Mouse (Mus musculus) intestine, postnatal 0 days (tissue): ENCODE measurements around the gene Ccdc8. TPM values are rescaled to one million over a fixed set of nuclear protein-coding genes. Genes with fewer than 3 reads are reported as not detected.

ENCODE experiments used
- ATAC-seq: fragments of 200-750 bp; cut with Nextera tagmentation; 2 replicates; pipeline ENCODE4 v1.8.0; 2017; ENCODE audit warnings: mild to moderate bottlenecking, moderate TSS enrichment, moderate library complexity
- H3K27ac ChIP-seq: fragments of 300-500 bp; sonication (generic); 2 replicates; pipeline ENCODE4 v1.5.1; 2014; ENCODE audit warnings: mild to moderate bottlenecking, low read depth, low read length, moderate library complexity
- H3K27me3 ChIP-seq: fragments of 300-500 bp; sonication (generic); replicated peaks from 2 replicates; pipeline ENCODE4 v1.6.1; 2014; ENCODE audit warnings: low read length, mixed read lengths; ENCODE audit not compliant: control insufficient read depth, insufficient read depth
- H3K36me3 ChIP-seq: fragments of 300-500 bp; sonication (generic); 2 replicates; pipeline ENCODE4 v1.6.1; 2014; ENCODE audit warnings: mild to moderate bottlenecking, moderate library complexity; ENCODE audit not compliant: control insufficient read depth, insufficient read depth
- H3K4me1 ChIP-seq: fragments of 300-500 bp; sonication (generic); replicated peaks from 2 replicates; pipeline ENCODE4 v1.6.1; 2014; ENCODE audit warnings: antibody characterized with exemption, low read length, mixed read lengths; ENCODE audit not compliant: control insufficient read depth, insufficient read depth
- H3K4me2 ChIP-seq: fragments of 300-500 bp; sonication (generic); replicated peaks from 2 replicates; pipeline ENCODE4 v1.6.1; 2014; ENCODE audit warnings: low read depth, mild to moderate bottlenecking, moderate library complexity
- H3K4me3 ChIP-seq: fragments of 300-500 bp; sonication (generic); 2 replicates; pipeline ENCODE4 v1.5.1; 2014; ENCODE audit warnings: low read depth, low read length
- H3K9ac ChIP-seq: fragments of 300-500 bp; sonication (generic); 2 replicates; pipeline ENCODE4 v1.6.1; 2014; ENCODE audit warnings: mild to moderate bottlenecking, low read depth, low read length
- H3K9me3 ChIP-seq: fragments of 300-500 bp; sonication (generic); 2 replicates; pipeline ENCODE4 v1.6.1; 2016; ENCODE audit warnings: mixed run types; ENCODE audit not compliant: control insufficient read depth
- CTCF ChIP-seq: sonication (generic); IDR thresholded peaks from 2 replicates; pipeline ENCODE4 v1.5.1; 2016; ENCODE audit warnings: low read depth, mild to moderate bottlenecking, control low read depth, antibody characterized with exemption, moderate library complexity
- WGBS: fragments of 180-500 bp; shearing (Covaris S2); extraction: QIAGEN DNeasy Blood & Tissue Kit; methylation state at CpG from one replicate; pipeline ENCODE4 v1.1.7; 2014; 5-methylcytosine and 5-hydroxymethylcytosine counted together
- polyA plus RNA-seq: library from polyadenylated mRNA; unstranded; fragments of >200 nt; fragmentation: Nextera tagmentation; extraction: Ambion mirVana; gene quantifications from 2 replicates; pipeline ENCODE4 v1.2.1, GENCODE M21; 2015

Gene Ccdc8
- polyA plus RNA-seq, 1 experiment from 2014 or later, result 3.6 TPM

DNA sequence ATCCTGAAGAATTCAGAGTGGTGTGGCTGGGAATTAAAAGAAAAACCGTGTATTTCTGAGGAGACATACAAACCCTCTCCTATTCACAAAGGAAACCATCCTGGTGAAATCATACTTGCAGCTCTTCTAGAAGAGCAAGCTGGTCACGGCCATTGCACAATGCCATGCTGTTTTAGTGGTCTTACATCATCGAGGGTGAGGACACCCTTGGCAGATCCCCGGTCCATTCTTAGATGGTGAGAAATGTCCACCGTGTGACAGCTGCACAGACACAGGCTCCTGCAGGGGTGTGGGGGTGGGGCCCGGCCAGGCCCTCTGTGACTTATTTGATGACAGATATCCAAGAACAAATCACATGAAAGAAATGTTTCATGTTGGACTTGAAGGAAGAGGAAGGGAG is 18.5 kb upstream of the Ccdc8 start:
- Histone ChIP-seq H3K9ac (no peak overlapping the region), H3K4me2 (no peak overlapping the region), H3K4me3 (no peak overlapping the region), H3K4me1 (no peaks in the 10 kb centered on the region), H3K27ac (no peak overlapping the region), H3K9me3 (no peaks in the 10 kb centered on the region), H3K36me3 (no peaks in the 10 kb centered on the region), H3K27me3 (no peaks in the 10 kb centered on the region)
- no peak for ATAC-seq
- no peak for TF ChIP-seq CTCF
- 56% methylated on average over 6 of the region's 6 CpGs for WGBS

DNA sequence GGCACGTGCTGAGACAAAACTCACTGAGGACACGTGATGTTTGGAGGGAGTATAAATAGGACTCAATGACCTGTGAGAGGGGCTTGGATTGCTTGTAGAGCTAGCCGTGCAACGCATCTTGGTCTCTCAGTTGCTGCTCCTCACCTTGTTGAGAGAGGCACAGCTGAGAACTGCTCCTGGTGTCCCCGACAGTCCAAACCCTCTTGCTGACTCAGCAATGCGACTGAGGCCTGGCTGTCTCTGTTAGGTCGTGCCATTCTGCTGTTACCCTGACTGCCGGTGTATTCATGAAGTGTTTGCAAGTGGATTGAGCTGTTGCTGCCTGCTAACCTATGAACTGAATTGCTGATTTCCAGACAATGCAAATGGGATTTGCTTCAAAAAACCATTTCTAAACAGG is 16.2 kb upstream of the Ccdc8 start:
- no peaks in the 10 kb centered on the region for H3K9me3 ChIP-seq
- no peaks in the 10 kb centered on the region for H3K4me1 ChIP-seq
- no peak overlapping the region for H3K27ac ChIP-seq
- TF ChIP-seq CTCF, result no peak
- no peaks in the 10 kb centered on the region for H3K36me3 ChIP-seq
- H3K9ac ChIP-seq, result no peak overlapping the region
- no peak overlapping the region for H3K4me2 ChIP-seq
- WGBS, result 61% methylated on average over 8 of the region's 8 CpGs
- ATAC-seq, result no peak
- no peak overlapping the region for H3K4me3 ChIP-seq
- no peaks in the 10 kb centered on the region for H3K27me3 ChIP-seq

DNA sequence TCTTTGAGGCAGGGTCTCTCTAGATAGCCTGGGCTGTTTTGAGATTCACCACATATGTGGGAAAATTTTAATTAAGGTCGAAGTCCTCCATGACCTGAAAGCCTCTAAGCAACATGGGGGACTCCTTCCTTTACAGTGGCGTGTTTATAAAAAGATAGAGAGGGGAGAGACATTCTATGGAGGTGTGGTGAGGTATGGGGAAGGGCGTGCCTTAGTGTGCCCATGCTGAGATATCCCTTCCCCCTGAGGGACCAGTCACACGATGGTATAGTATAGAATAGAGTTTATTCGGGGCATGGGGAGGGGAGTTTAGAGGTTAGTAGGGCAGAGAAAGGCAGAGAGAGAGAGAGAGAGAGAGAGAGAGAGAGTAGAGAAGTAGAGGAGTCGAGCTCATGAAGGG is 14.3 kb upstream of the Ccdc8 start:
- H3K4me3 ChIP-seq, result no peak overlapping the region
- no peak for ATAC-seq
- H3K27ac ChIP-seq, result no peak overlapping the region
- H3K27me3 ChIP-seq, result no peaks in the 10 kb centered on the region
- no peak overlapping the region for H3K9ac ChIP-seq
- no peaks in the 10 kb centered on the region for H3K4me1 ChIP-seq
- WGBS, result 67% methylated on average over 6 of the region's 6 CpGs
- H3K36me3 ChIP-seq, result no peaks in the 10 kb centered on the region
- H3K4me2 ChIP-seq, result no peak overlapping the region
- TF ChIP-seq CTCF, result no peak
- no peaks in the 10 kb centered on the region for H3K9me3 ChIP-seq

DNA sequence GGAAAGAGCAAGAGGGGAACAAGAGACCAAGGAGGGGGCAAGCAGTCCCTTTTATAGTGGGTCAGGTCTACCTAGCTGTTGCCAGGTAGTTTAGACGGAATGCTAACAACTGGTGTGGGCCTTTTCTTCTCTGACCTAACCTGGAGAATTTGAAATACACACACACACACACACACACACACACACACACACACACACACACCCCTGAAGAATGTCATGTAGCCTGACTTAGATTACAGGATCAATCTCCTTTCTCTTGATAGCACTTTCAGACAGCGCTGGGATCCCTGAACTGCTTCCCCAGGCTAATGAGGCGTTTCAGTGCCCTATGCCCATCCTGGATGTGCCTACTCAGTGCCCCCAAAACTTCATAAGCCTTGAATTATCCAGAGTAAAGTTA is 13.9 kb upstream of the Ccdc8 start:
- H3K36me3 ChIP-seq, result no peaks in the 10 kb centered on the region
- TF ChIP-seq CTCF, result no peak
- 89% methylated on average over 3 of the region's 3 CpGs for WGBS
- no peak overlapping the region for H3K9ac ChIP-seq
- ATAC-seq, result no peak
- H3K27me3 ChIP-seq, result no peaks in the 10 kb centered on the region
- no peaks in the 10 kb centered on the region for H3K4me1 ChIP-seq
- H3K4me2 ChIP-seq, result no peak overlapping the region
- H3K27ac ChIP-seq, result no peak overlapping the region
- no peak overlapping the region for H3K4me3 ChIP-seq
- H3K9me3 ChIP-seq, result no peaks in the 10 kb centered on the region

DNA sequence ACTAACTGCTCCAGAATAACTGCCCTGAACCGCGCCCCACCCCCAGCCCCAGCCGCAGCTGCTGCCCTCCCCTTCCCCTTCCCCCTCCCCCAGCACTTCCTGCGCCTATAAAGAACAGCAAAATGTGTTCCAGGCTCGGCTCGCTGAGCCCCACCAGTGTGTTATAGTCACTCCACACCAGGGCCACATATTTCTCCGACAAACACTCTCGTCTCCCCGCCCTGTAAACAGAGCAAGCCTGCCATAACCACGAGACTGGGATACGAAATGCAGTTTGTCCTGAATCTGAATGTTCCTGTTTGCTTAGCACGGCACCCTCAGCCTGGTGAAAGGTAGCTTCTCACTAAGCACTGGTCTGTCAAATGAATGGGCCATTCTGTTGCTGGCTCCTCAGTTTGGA is 12.2 kb upstream of the Ccdc8 start:
- H3K27me3 ChIP-seq, result no peaks in the 10 kb centered on the region
- WGBS, result 4% methylated on average over 12 of the region's 12 CpGs
- H3K4me3 ChIP-seq, result peak overlapping the region; percentile 18; the same call in 1 of the 2 replicates
- TF ChIP-seq CTCF, result no peak
- no peaks in the 10 kb centered on the region for H3K4me1 ChIP-seq
- no peak overlapping the region for H3K9ac ChIP-seq
- H3K4me2 ChIP-seq, result peak overlapping the region; percentile 59
- ATAC-seq, result no peak
- no peaks in the 10 kb centered on the region for H3K9me3 ChIP-seq
- H3K27ac ChIP-seq, result peak overlapping the region; percentile 21; the same call in 1 of the 2 replicates
- no peaks in the 10 kb centered on the region; the same call in 1 of the 2 replicates for H3K36me3 ChIP-seq

DNA sequence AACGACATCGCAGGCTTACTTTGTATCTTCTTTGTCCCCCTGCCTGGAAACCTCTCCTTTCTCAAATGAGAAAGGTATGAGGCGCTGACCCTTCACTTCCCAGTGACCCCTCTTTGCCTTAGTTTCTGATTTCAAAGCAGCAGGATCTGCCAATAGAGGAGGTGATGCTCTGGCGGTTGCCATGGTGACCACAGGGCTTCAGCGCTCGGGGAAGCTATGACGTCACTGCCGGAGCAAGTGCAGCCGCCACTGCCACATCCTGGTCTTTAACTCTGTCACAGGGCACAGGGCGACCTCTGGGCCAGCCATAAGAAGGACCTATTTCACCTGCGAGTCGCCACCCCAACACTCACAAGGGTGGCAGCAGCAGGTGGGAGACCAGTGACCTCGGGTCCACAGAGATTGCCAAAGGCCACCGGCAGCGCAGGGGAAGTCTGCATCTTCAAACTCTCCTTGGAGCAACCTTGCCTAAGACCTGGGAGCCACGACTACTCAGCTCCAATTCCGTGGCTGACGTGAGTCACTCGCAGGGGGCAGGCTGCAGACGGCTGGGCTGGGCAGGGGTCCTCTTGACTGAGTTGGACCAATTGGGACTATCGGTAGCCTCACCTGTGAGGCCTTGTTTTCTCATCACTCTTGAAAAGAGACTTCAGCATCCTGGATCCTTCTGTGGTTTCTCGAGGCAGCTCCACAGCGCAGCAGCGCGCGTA is 9.5 kb upstream of the Ccdc8 start, which contains the start of gene Gm42372:
TSS of gene Gm42372 (plus strand) at position 228 of the 710 bp plus-strand sequence.
- 36% methylated on average over 26 of the region's 26 CpGs for WGBS

More for the DNA sequence above, 9.5 kb upstream of the Ccdc8 start, which contains the start of gene Gm42372:
- Histone ChIP-seq H3K9me3 (no peaks in the 10 kb centered on the region), H3K36me3 (no peaks in the 10 kb centered on the region; the same call in 1 of the 2 replicates), H3K27me3 (no peaks in the 10 kb centered on the region), H3K4me3 (no peak within 1 kb of the TSS), H3K27ac (no peak within 1 kb of the TSS), H3K4me2 (no peak within 1 kb of the TSS), H3K4me1 (no peaks in the 10 kb centered on the region), H3K9ac (no peak within 1 kb of the TSS)
- TF ChIP-seq CTCF, result no peak
- no peak for ATAC-seq
